Mouse (Mus musculus): ENCODE results near the gene Tlr3. TPM values are rescaled to one million over a fixed set of nuclear protein-coding genes. Genes with fewer than 3 reads are reported as not detected.
A peak's percentile ranks its signal among the peaks of the same experiment; 100 is the strongest.

The Tlr3 gene
- polyA plus RNA-seq, 1 experiment from 2014 or later: 2.9 TPM

DNA sequence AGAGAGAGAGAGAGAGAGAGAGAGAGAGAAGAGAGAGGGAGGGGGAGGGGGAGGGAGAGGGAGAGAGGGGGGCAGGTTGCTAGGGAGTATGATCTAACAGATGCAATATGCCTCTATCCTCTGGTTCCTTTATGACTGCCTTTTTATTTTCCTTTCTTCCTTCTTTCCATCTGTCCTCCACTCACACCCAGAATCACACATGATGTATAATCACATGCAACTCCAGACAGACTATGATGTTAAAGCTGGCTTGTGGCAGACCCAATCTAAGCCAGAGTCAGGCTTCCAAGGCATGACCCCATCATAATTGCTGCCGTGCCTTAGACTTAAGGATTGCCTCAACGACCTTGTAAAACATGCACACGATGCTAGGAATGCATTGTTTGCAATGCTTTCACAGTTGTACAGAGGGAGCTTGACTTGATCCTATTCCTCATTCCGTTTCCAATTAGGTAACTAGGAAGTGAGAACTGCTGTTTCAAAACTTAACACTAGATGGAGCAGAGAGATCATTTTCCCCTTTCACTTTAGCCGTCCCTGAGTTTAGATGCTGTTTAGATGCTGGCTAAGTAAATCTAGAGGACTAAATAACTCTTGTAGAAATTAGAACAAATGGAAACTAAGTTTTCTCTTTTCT is 28.1 kb upstream of the Tlr3 start:
- Histone ChIP-seq H3K9me3 (ENCODE audit: control insufficient read depth, low read length) (no peaks in the 10 kb centered on the region), H3K27me3 (ENCODE audit: control insufficient read depth, insufficient read depth, low read length) (no peaks in the 10 kb centered on the region), H3K4me1 (replicated peaks; ENCODE audit: control insufficient read depth, insufficient read depth) (no peaks in the 10 kb centered on the region), H3K9ac (ENCODE audit: low read length) (no peak overlapping the region), H3K36me3 (ENCODE audit: control insufficient read depth, insufficient read depth, low read length) (no peaks in the 10 kb centered on the region), H3K27ac (replicated peaks) (no peak overlapping the region), H3K4me3 (ENCODE audit: low read depth, low read length) (no peak overlapping the region), H3K4me2 (replicated peaks; ENCODE audit: low read depth) (no peak overlapping the region)
- ATAC-seq (ENCODE audit: low FRiP score, low TSS enrichment) (peak; percentile 45; the same call in 1 of the 2 replicates), DNase-seq (ENCODE audit: low spot score) (no peak)
- TF ChIP-seq CTCF (IDR thresholded peaks at IDR 0.05; ENCODE audit: low read depth) (peak; percentile 92), EP300 (optimal IDR thresholded peaks at IDR 0.05) (no peak)
- 3% methylated on average over 5 of the region's 5 CpGs for WGBS

DNA sequence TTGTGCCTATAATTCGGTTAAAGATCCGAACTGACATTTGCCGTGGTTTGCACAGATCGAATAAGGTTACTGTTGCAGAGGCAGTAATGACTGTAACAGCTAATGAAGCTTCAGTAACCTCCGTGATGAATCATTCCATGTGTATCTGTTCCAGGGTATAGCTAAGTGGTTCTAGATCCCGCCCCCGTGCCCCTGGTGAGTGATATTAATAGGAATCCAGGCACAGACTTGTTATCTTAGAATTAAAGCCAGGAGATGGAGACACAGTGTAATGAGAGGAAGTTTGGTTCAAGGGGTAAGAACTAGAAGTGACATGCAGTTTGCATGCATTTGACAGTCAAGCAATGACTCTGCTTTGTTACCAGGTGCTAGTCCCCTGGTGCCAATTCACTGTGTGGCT is 9.3 kb upstream of the Tlr3 start:
- Histone ChIP-seq H3K27ac (replicated peaks) (no peak overlapping the region), H3K4me1 (replicated peaks; ENCODE audit: control insufficient read depth, insufficient read depth) (no peaks in the 10 kb centered on the region), H3K27me3 (ENCODE audit: control insufficient read depth, insufficient read depth, low read length) (no peaks in the 10 kb centered on the region), H3K9me3 (ENCODE audit: control insufficient read depth, low read length) (no peaks in the 10 kb centered on the region), H3K9ac (ENCODE audit: low read length) (no peak overlapping the region), H3K4me2 (replicated peaks; ENCODE audit: low read depth) (no peak overlapping the region), H3K4me3 (ENCODE audit: low read depth, low read length) (no peak overlapping the region), H3K36me3 (ENCODE audit: control insufficient read depth, insufficient read depth, low read length) (no peaks in the 10 kb centered on the region)
- 79% methylated on average over 7 of the region's 7 CpGs for WGBS
- no peak for TF ChIP-seq CTCF (IDR thresholded peaks at IDR 0.05; ENCODE audit: low read depth)
- TF ChIP-seq EP300 (optimal IDR thresholded peaks at IDR 0.05): no peak
- no peak for DNase-seq (ENCODE audit: low spot score)
- no peak for ATAC-seq (ENCODE audit: low FRiP score, low TSS enrichment)

DNA sequence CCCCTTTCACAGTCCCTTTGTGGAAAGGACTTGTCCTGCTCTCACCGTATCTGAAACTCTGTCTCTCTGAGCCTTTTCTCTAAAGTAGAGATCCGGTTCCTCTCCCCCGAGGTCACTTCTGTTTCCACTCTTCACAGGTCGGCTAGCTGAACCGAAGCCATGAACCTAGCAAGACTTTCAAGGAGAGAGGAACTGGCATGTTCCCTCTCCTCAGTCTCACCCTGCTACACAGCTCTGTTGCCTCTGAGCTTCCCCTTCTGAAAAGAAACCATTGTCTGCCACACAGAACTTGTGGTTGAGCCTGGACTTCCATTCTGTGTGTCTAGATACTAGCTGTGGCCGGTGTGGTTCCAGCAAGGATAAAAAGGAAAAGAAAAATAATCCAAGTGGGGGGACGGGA is 4.1 kb upstream of the Tlr3 start:
- Histone ChIP-seq H3K9ac (ENCODE audit: low read length) (no peak overlapping the region), H3K4me1 (replicated peaks; ENCODE audit: control insufficient read depth, insufficient read depth) (no peaks in the 10 kb centered on the region), H3K27ac (replicated peaks) (no peak overlapping the region), H3K4me2 (replicated peaks; ENCODE audit: low read depth) (no peak overlapping the region), H3K4me3 (ENCODE audit: low read depth, low read length) (no peak overlapping the region), H3K36me3 (ENCODE audit: control insufficient read depth, insufficient read depth, low read length) (no peaks in the 10 kb centered on the region), H3K9me3 (ENCODE audit: control insufficient read depth, low read length) (no peaks in the 10 kb centered on the region), H3K27me3 (ENCODE audit: control insufficient read depth, insufficient read depth, low read length) (no peaks in the 10 kb centered on the region)
- TF ChIP-seq CTCF (IDR thresholded peaks at IDR 0.05; ENCODE audit: low read depth): no peak
- TF ChIP-seq EP300 (optimal IDR thresholded peaks at IDR 0.05): no peak
- ATAC-seq (ENCODE audit: low FRiP score, low TSS enrichment): no peak
- no peak for DNase-seq (ENCODE audit: low spot score)
- 73% methylated on average over 7 of the region's 7 CpGs for WGBS

DNA sequence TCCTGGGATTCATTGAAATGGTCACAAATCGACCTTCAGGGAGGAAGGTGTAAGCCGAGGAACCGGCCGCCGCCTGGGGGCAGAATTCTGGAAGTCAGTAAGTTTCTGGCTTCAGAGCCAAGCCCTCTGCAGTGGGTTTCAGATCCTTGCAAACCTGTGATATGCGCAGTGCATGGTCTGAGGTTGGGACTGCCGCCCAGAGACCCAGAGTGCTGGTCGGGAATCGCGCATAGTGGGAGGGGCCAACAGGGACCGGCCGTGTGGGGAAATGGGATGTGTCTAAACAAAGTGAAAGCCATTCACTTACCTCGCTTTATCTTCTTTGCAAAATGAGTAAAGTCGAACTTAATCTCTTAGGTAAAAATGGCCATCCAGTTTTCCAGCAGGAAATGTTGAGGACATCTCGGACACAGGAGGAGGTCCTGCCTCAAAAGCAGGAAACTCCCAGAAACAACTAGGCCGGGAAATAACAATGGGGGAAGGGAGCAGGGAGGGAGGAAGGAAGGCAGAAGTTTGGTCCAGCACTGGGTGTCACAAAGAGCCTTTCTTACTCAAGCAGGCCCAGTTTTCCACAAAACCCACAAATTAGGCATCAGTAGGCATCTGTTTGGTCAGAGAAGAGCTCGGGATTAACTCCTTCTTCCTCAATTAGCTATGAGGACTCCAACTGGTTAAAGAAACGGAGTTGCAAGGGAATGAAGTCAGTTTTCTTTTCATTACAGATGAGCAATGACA is 567 bp downstream of the Tlr3 start:
- peak; percentile 94 for ATAC-seq (ENCODE audit: low FRiP score, low TSS enrichment)
- WGBS: 4% methylated on average over 18 of the region's 18 CpGs
- TF ChIP-seq CTCF (IDR thresholded peaks at IDR 0.05; ENCODE audit: low read depth): peak; percentile 61
- TF ChIP-seq EP300 (optimal IDR thresholded peaks at IDR 0.05): no peak
- Histone ChIP-seq H3K9ac (ENCODE audit: low read length) (peak overlapping the region; percentile 69), H3K9me3 (ENCODE audit: control insufficient read depth, low read length) (no peaks in the 10 kb centered on the region), H3K4me2 (replicated peaks; ENCODE audit: low read depth) (peak overlapping the region; percentile 61), H3K4me1 (replicated peaks; ENCODE audit: control insufficient read depth, insufficient read depth) (no peaks in the 10 kb centered on the region), H3K4me3 (ENCODE audit: low read depth, low read length) (peak overlapping the region; percentile 53), H3K27ac (replicated peaks) (peak overlapping the region; percentile 90), H3K27me3 (ENCODE audit: control insufficient read depth, insufficient read depth, low read length) (no peaks in the 10 kb centered on the region), H3K36me3 (ENCODE audit: control insufficient read depth, insufficient read depth, low read length) (no peaks in the 10 kb centered on the region)
- DNase-seq (ENCODE audit: low spot score): peak; percentile 80

DNA sequence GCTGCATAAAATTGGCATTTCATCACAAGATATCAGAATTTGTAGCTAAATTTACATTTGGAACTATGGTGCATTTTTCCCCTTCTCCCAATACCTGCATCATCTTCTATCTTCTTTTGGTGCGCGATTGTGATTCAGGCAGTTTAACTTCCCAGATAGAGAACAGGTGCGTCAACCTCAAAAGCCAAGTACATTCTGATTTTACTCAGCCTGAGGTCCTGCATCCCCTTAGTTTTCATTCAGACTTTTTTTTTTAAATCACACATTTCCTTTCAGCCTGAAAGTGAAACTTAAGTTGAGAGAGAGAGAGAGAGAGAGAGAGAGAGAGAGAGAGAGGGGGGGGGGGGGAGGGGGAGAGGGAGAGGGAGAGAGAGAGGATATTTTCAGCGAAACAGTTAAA is 1.2 kb downstream of the Tlr3 start:
- Histone ChIP-seq H3K27ac (replicated peaks) (peak overlapping the region; percentile 90), H3K9me3 (ENCODE audit: control insufficient read depth, low read length) (no peaks in the 10 kb centered on the region), H3K4me2 (replicated peaks; ENCODE audit: low read depth) (peak overlapping the region; percentile 61), H3K9ac (ENCODE audit: low read length) (peak overlapping the region; percentile 69), H3K36me3 (ENCODE audit: control insufficient read depth, insufficient read depth, low read length) (no peaks in the 10 kb centered on the region), H3K27me3 (ENCODE audit: control insufficient read depth, insufficient read depth, low read length) (no peaks in the 10 kb centered on the region), H3K4me3 (ENCODE audit: low read depth, low read length) (peak overlapping the region; percentile 53), H3K4me1 (replicated peaks; ENCODE audit: control insufficient read depth, insufficient read depth) (no peaks in the 10 kb centered on the region)
- TF ChIP-seq CTCF (IDR thresholded peaks at IDR 0.05; ENCODE audit: low read depth): no peak
- TF ChIP-seq EP300 (optimal IDR thresholded peaks at IDR 0.05): no peak
- ATAC-seq (ENCODE audit: low FRiP score, low TSS enrichment): no peak
- 31% methylated on average over 4 of the region's 4 CpGs for WGBS
- no peak for DNase-seq (ENCODE audit: low spot score)

DNA sequence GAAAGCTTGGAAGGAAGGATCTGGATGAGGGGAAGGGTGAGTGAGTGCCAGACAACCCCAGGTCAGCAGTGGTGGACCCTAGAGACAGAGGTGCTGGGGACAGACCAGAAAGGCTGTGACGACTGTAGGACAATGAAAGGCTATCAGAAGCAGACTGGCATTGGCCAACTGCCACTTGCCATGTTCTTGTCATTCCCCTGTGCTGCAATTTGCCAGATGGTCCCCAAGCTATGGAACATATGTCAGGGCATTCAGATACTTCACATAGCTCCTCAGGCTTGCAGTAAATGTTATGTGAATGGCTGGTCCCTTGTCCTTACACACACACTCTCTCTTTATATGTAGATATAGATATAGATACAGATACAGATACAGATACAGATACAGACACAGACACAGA is 27.6 kb downstream of the Tlr3 start:
- WGBS: 72% methylated on average over 1 of the region's 1 CpGs
- TF ChIP-seq CTCF (IDR thresholded peaks at IDR 0.05; ENCODE audit: low read depth) (no peak), EP300 (optimal IDR thresholded peaks at IDR 0.05) (no peak)
- H3K4me1 ChIP-seq (replicated peaks; ENCODE audit: control insufficient read depth, insufficient read depth): peaks cover 4% of the 10 kb centered on the region; the same call in 1 of the 2 replicates

More for the DNA sequence above, 27.6 kb downstream of the Tlr3 start:
- ATAC-seq (ENCODE audit: low FRiP score, low TSS enrichment) (no peak), DNase-seq (ENCODE audit: low spot score) (no peak)
- Histone ChIP-seq H3K4me2 (replicated peaks; ENCODE audit: low read depth) (no peak overlapping the region), H3K27ac (replicated peaks) (no peak overlapping the region), H3K27me3 (ENCODE audit: control insufficient read depth, insufficient read depth, low read length) (no peaks in the 10 kb centered on the region), H3K4me3 (ENCODE audit: low read depth, low read length) (no peak overlapping the region), H3K36me3 (ENCODE audit: control insufficient read depth, insufficient read depth, low read length) (no peaks in the 10 kb centered on the region), H3K9me3 (ENCODE audit: control insufficient read depth, low read length) (no peaks in the 10 kb centered on the region), H3K9ac (ENCODE audit: low read length) (no peak overlapping the region)
